Mouse (Mus musculus) embryonic facial prominence, embryonic 10.5 days (tissue): Measurements from ENCODE around the gene Olfr368. TPM values are rescaled to one million over a fixed set of nuclear protein-coding genes. Genes with fewer than 3 reads are reported as not detected.

ENCODE experiments used
- polyA plus RNA-seq: library from polyadenylated mRNA; unstranded; fragments of >200 nt; fragmentation: Nextera tagmentation; extraction: Ambion mirVana; gene quantifications from 2 replicates; pipeline ENCODE4 v1.2.1, GENCODE M21; 2016

Gene Olfr368
- polyA plus RNA-seq, 1 experiment from 2014 or later = not detected

Other genes with a start within 250 kb of the Olfr368 start
- not detected in 2 replicates for gene Olfr361, start 237.2 kb upstream of the Olfr368 start, polyA plus RNA-seq
- not detected in 2 replicates for gene Olfr362, start 208.6 kb upstream of the Olfr368 start, polyA plus RNA-seq
- gene Olfr364-ps1, start 187.2 kb upstream of the Olfr368 start, polyA plus RNA-seq = not detected in 2 replicates
- not detected in 2 replicates for gene Olfr365, start 138.3 kb upstream of the Olfr368 start, polyA plus RNA-seq
- gene Olfr366, start 114.9 kb upstream of the Olfr368 start, polyA plus RNA-seq = not detected in 2 replicates
- 51.3 and 51.6 TPM in 2 replicates for gene Pdcl, start 32.8 kb downstream of the Olfr368 start, polyA plus RNA-seq
- gene Rc3h2, start 96.4 kb downstream of the Olfr368 start, polyA plus RNA-seq = 18.9 and 20.1 TPM in 2 replicates
- 10.3 and 12.1 TPM in 2 replicates for gene Zbtb26, start 116.6 kb downstream of the Olfr368 start, polyA plus RNA-seq
- 5.5 and 6.2 TPM in 2 replicates for gene Zbtb6, start 116.7 kb downstream of the Olfr368 start, polyA plus RNA-seq
- gene Rabgap1, start 116.8 kb downstream of the Olfr368 start, polyA plus RNA-seq = 45.4 and 47.8 TPM in 2 replicates
- gene Gpr21, start 189.8 kb downstream of the Olfr368 start, polyA plus RNA-seq = 1.2 and 1.3 TPM in 2 replicates